Mouse (Mus musculus) right cerebral cortex, postnatal 25 days (tissue): ENCODE measurements around the gene Zdbf2.
"Not testable (repeated sequence)": the region's sequence is repeated elsewhere in the genome, so short reads cannot be mapped to it uniquely, and the experiment has no call there.

Experiments
- DNase-seq: peaks from one replicate; pipeline ENCODE4 v3.0.0; 2022

Gene Zdbf2

DNA sequence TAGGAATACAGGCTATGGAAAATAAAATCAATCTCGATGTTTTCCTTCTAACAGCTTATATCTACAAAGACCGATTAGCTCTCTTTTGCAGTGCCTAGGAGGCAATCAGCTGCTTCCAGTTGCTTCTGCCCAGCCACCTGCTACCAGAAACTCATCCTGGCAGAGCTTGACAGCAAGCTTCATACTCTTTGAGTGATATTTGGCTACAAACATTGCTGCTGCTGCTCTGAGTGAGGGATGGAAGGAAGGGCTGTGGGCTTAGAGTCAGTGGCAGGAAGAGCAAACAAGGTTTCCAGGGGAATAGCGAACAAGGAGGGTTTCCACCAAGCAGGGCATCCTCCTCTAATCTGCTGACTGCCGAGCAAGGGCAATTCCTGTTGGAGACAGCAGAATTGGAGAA, 7.6 kb upstream of the Zdbf2 start:
- DNase-seq, result no peak

DNA sequence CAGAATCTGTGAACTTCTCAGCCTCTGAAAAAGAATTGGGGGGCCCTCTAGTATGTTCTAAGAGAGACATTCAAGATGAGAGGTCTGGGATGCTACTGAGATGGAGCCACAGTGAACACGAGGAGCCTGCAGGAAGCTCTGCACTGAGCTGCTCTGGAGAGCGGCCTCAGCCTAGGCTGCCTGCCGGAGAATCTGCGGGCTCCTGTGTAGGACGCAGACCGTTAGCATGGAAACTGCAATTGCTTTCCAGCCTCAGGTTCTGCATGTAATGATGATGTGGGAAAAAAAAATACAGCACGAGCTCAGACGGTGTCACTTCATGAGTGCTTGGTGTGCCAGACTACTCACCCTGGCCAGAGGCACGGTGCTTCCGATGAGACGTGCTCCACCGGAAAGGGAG, 6.9 kb upstream of the Zdbf2 start:
- DNase-seq, result no peak

DNA sequence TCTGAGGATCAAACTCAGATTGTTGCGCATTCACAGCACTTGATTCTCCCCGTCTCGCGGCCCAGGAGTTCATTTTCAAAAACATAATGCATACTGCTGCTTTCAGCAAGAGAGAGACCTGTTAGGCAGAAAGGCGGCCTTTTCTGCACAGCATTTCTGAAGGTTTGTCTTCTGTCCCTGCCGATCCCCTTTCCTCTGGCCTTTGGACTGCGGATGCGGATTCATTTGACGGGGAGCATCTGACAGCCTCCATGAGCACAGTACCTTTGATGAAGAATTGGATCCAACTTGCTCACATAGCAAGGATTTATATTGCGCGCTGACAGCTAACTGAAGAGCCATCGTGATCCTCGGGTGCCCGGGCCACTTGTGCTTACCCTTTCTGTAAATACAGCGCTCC, 6.3 kb upstream of the Zdbf2 start:
- DNase-seq, result no peak

DNA sequence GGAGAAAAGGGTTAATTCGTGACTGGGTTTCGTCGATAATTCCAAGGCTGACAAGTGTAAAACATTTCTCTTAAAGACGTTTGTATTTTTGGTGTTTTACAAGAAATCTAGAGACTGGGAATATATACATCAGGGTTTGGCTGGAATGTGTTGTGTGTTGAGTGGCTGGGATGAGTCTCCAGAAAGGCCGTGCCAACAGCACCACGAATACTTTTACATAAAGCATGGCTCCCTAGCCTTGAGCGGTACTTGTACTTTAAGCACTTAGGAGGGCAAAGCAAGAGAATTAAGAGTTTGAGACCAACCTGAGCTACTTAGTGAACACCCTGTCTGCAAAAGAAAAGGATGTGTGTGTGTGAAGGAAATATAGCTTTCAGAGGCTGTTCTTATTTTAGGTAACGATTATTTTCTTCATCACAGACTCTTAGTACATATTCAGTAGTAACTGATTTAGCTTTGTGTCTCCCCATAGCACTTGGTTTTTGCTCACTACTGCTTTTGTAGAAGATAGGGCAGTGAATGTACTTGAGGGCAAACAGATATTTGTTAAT, 865 bp upstream of the Zdbf2 start:
- DNase-seq, result no peak

DNA sequence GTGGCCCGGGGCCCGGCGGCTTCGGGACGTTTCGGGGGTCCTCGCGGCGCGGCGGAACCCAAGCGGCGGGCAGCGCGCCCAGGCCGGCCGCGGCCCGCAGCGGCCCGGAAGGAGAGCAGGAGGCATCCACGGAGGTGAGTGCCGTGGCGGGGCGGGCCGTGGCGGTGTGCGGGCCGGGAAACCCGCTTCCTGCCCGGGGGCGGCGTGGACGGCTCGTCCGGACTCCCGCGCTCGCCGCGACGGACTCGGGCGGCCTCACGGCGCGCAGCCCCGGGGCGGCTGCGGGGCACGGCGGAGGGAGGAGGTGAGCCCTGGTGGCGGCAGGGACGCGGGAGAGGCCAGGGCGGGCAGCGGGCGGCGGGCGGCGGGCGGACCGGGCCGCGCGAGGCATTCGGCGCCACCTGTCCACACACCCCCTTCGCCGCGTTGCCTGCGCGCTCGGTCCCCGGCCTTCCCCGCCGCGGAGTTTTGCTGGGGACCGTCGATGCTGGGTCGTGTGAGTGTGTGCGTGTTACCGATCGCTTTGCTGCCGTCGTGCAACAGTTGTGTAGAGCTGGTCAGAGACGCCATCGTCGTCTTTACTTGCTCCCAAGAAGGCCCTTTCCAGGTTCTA, 380 bp downstream of the Zdbf2 start:
- DNase-seq, result no peak

DNA sequence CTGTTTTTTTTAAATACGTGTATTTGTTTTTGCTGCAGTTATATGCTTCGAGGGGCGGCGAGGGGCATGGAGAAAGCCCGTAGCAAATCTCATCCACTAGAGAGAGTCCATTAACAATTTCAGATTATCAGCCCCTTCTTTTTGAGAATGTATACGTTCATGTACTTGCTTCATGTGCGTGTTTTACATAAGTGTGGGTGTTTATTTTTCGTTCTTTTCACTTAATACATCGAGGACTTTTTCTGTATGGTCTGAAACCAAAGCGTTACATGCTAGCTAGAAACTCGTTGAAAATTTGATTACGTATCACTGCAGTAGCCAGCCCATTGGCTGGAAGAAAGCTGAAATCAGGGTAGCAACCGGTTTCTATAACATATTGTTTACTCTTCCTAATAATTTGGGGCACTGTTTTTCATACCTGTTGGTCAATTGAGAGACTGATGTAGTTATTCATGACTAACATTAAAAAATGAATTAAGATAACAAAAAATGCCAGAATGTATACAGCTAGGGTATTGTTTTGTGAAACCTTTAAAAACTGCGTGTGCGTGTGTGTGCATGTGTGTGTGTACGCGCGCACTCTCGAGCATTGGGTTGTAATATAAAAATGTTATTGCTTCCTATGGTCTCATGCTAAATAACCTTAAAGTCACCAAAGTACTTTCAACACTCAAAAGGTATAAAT, 1.1 kb downstream of the Zdbf2 start:
- no peak for DNase-seq

DNA sequence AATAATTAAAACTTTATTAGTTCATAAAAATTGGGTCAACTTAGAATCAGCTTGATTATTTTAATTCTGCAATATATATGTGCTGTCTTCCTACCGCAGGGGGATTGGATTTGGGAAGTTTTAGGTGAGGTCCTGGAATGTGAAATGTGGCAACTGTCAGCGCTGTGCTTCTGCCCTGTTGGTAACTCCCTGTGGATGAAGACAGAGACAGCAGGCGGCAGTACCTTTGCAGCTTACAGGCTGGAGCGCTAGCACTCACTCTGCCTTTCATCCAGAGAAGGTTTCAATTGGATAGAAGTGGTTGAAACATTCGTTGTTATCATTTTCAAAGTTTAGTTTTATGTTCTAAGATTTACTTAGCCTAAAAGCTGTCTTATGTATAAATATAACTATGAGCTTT, 5.0 kb downstream of the Zdbf2 start:
- DNase-seq, result no peak

DNA sequence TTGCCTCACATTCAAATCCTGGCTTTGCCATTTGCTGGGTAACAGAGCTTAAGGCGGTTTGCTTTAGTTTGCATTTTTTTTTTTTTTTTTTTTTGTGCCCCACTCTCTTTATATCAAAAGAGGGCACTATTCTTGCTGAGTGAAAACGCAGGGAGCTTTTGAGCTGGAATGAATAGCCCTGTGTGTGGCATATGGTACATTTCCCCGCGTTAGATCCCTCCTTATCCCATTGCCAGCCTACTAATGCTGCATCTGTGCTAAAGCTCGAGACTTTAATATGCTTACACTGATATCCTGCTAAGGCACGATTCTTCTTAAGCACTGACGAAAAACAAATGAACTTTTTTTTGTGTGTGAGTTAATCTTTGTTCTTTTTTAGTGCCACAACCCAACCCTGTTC, 20.9 kb downstream of the Zdbf2 start:
- DNase-seq, result no peak

DNA sequence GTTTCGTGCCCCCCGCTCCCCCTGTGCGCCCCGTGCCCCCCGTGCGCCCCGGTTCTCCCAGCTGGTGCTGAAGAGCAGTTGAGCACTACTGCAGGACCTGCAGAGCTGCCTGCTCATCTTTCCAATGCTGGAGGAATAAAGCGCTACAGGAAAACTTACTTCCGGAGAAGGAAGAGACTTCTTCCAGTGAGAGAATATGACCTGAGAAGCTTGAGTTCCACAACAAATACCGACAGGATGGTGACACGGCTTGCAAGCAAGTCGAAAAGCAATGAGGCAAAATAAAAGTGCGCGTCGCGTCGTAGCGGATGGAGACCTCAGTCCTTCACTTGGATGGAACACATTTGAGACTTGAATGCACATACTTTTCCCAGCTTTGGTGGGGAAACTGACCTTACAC, 36.6 kb downstream of the Zdbf2 start:
- no peak for DNase-seq

DNA sequence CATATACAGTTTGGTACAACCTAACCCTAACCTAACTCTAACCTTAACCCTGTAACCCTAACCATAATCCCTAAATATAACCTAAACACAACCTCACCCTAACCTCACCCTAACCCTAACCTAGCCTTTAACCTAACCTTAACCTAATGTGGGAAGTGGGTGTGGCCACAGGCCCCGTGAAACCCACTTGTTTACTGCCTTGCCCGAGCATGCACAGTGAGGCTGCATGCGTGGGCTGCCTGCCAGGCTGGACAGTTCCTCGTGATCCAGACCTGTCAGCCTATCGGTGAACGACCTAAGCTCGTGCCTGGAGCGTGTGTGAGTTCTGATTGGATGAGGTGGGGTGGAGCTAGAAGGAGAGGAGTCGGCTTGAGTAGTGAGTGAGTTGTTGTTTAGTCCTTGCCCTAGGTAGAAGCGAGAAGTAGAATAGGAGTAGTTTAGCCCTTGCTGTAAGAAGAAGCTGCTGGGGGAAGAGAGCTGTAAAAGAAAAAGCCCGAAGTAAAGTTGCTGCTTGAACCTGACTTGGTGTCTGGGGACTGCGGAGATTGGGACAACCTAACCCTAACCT, 50.6 kb downstream of the Zdbf2 start:
- not testable (repeated sequence) for DNase-seq
